Mouse (Mus musculus): ENCODE results near the gene Dcaf4. TPM values are rescaled to one million over a fixed set of nuclear protein-coding genes. Genes with fewer than 3 reads are reported as not detected.

The Dcaf4 gene
- polyA plus RNA-seq, 1 experiment, result 11.7 TPM

GRCm38 (mm10) chr12:83485911-83486670, 34.2 kb upstream of the Dcaf4 start:
- TF ChIP-seq FOSL1 (IDR thresholded peaks at IDR 0.05; ENCODE audit: insufficient read depth, low read length, poor library complexity, severe bottlenecking), result no peak
- TF ChIP-seq MYOG (IDR thresholded peaks at IDR 0.05; ENCODE audit: control insufficient read depth, extremely low read depth, insufficient read length), result no peak
- no peak for TF ChIP-seq MAX (IDR thresholded peaks at IDR 0.05)
- no peak for TF ChIP-seq CEBPB (IDR thresholded peaks at IDR 0.05; ENCODE audit: low read depth)
- no peak for TF ChIP-seq MYOD1 (IDR thresholded peaks at IDR 0.05; ENCODE audit: control insufficient read depth, insufficient read length, low read depth)
- no peak for TF ChIP-seq USF1 (IDR thresholded peaks at IDR 0.05; ENCODE audit: low read depth)
- TF ChIP-seq CTCF (IDR thresholded peaks at IDR 0.05; ENCODE audit: control insufficient read depth, insufficient read depth, insufficient read length), result no peak
- Histone ChIP-seq H3K36me3 (ENCODE audit: control insufficient read depth, insufficient read depth) (no peaks in the 10 kb centered on the region), H3K4me3 (ENCODE audit: insufficient read depth, poor library complexity, severe bottlenecking) (no peak overlapping the region), H3K79me3 (ENCODE audit: low read depth) (no peaks in the 10 kb centered on the region), H3K27me3 (ENCODE audit: control insufficient read depth, insufficient read depth, insufficient read length) (peaks cover 28% of the 10 kb centered on the region), H3K79me2 (ENCODE audit: control insufficient read depth, insufficient read depth) (no peaks in the 10 kb centered on the region), H3ac (ENCODE audit: control insufficient read depth, insufficient read length, low read depth) (no peak overlapping the region)

- TF ChIP-seq CEBPB (IDR thresholded peaks at IDR 0.05; ENCODE audit: low read depth) (no peak), CTCF (IDR thresholded peaks at IDR 0.05; ENCODE audit: control insufficient read depth, insufficient read depth, insufficient read length) (no peak), MAX (IDR thresholded peaks at IDR 0.05) (no peak), MYOD1 (IDR thresholded peaks at IDR 0.05; ENCODE audit: control insufficient read depth, insufficient read length, low read depth) (no peak), USF1 (IDR thresholded peaks at IDR 0.05; ENCODE audit: low read depth) (no peak), FOSL1 (IDR thresholded peaks at IDR 0.05; ENCODE audit: insufficient read depth, low read length, poor library complexity, severe bottlenecking) (no peak), MYOG (IDR thresholded peaks at IDR 0.05; ENCODE audit: control insufficient read depth, extremely low read depth, insufficient read length) (no peak)
- Histone ChIP-seq H3ac (ENCODE audit: control insufficient read depth, insufficient read length, low read depth) (peak overlapping the region; percentile 36), H3K79me2 (ENCODE audit: control insufficient read depth, insufficient read depth) (no peaks in the 10 kb centered on the region), H3K27me3 (ENCODE audit: control insufficient read depth, insufficient read depth, insufficient read length) (peaks cover 28% of the 10 kb centered on the region), H3K4me3 (ENCODE audit: insufficient read depth, poor library complexity, severe bottlenecking) (peak overlapping the region; percentile 41), H3K79me3 (ENCODE audit: low read depth) (no peaks in the 10 kb centered on the region), H3K36me3 (ENCODE audit: control insufficient read depth, insufficient read depth) (no peaks in the 10 kb centered on the region)
Observed at GRCm38 (mm10) chr12:83486671-83487461, 33.4 kb upstream of the Dcaf4 start.

GRCm38 (mm10) chr12:83487476-83487991, 32.7 kb upstream of the Dcaf4 start, which contains the start of gene Dpf3:
Gene Dpf3 (minus strand): TSS chr12:83487716.
- H3K4me3 ChIP-seq (ENCODE audit: insufficient read depth, poor library complexity, severe bottlenecking), result peak within 1 kb of the TSS; percentile 41
- no peaks in the 10 kb centered on the region for H3K36me3 ChIP-seq (ENCODE audit: control insufficient read depth, insufficient read depth)
- peaks cover 28% of the 10 kb centered on the region for H3K27me3 ChIP-seq (ENCODE audit: control insufficient read depth, insufficient read depth, insufficient read length)
- peak within 1 kb of the TSS; percentile 70 for H3ac ChIP-seq (ENCODE audit: control insufficient read depth, insufficient read length, low read depth)
- H3K79me3 ChIP-seq (ENCODE audit: low read depth), result no peaks in the 10 kb centered on the region
- no peaks in the 10 kb centered on the region for H3K79me2 ChIP-seq (ENCODE audit: control insufficient read depth, insufficient read depth)
- no peak for TF ChIP-seq CTCF (IDR thresholded peaks at IDR 0.05; ENCODE audit: control insufficient read depth, insufficient read depth, insufficient read length)
- TF ChIP-seq MAX (IDR thresholded peaks at IDR 0.05), result peak; percentile 23
- TF ChIP-seq USF1 (IDR thresholded peaks at IDR 0.05; ENCODE audit: low read depth), result no peak

- H3K4me3 ChIP-seq (ENCODE audit: insufficient read depth, poor library complexity, severe bottlenecking), result no peak overlapping the region
- H3K27me3 ChIP-seq (ENCODE audit: control insufficient read depth, insufficient read depth, insufficient read length), result peaks cover 28% of the 10 kb centered on the region
- TF ChIP-seq FOSL1 (IDR thresholded peaks at IDR 0.05; ENCODE audit: insufficient read depth, low read length, poor library complexity, severe bottlenecking) (no peak), MYOG (IDR thresholded peaks at IDR 0.05; ENCODE audit: control insufficient read depth, extremely low read depth, insufficient read length) (no peak), MAX (IDR thresholded peaks at IDR 0.05) (no peak), CEBPB (IDR thresholded peaks at IDR 0.05; ENCODE audit: low read depth) (no peak), CTCF (IDR thresholded peaks at IDR 0.05; ENCODE audit: control insufficient read depth, insufficient read depth, insufficient read length) (no peak), USF1 (IDR thresholded peaks at IDR 0.05; ENCODE audit: low read depth) (no peak), MYOD1 (IDR thresholded peaks at IDR 0.05; ENCODE audit: control insufficient read depth, insufficient read length, low read depth) (no peak)
- peak overlapping the region; percentile 70 for H3ac ChIP-seq (ENCODE audit: control insufficient read depth, insufficient read length, low read depth)
- H3K36me3 ChIP-seq (ENCODE audit: control insufficient read depth, insufficient read depth), result no peaks in the 10 kb centered on the region
- no peaks in the 10 kb centered on the region for H3K79me3 ChIP-seq (ENCODE audit: low read depth)
- no peaks in the 10 kb centered on the region for H3K79me2 ChIP-seq (ENCODE audit: control insufficient read depth, insufficient read depth)
Observed at GRCm38 (mm10) chr12:83488211-83488941, 31.9 kb upstream of the Dcaf4 start.

- H3K36me3 ChIP-seq (ENCODE audit: control insufficient read depth, insufficient read depth), result no peaks in the 10 kb centered on the region
- peaks cover 24% of the 10 kb centered on the region for H3K27me3 ChIP-seq (ENCODE audit: control insufficient read depth, insufficient read depth, insufficient read length)
- no peak overlapping the region for H3K4me3 ChIP-seq (ENCODE audit: insufficient read depth, poor library complexity, severe bottlenecking)
- no peak for TF ChIP-seq CEBPB (IDR thresholded peaks at IDR 0.05; ENCODE audit: low read depth)
- no peak for TF ChIP-seq MYOG (IDR thresholded peaks at IDR 0.05; ENCODE audit: control insufficient read depth, extremely low read depth, insufficient read length)
- TF ChIP-seq MAX (IDR thresholded peaks at IDR 0.05), result no peak
- TF ChIP-seq MYOD1 (IDR thresholded peaks at IDR 0.05; ENCODE audit: control insufficient read depth, insufficient read length, low read depth), result no peak
- TF ChIP-seq CTCF (IDR thresholded peaks at IDR 0.05; ENCODE audit: control insufficient read depth, insufficient read depth, insufficient read length), result no peak
- no peak overlapping the region for H3ac ChIP-seq (ENCODE audit: control insufficient read depth, insufficient read length, low read depth)
- H3K79me2 ChIP-seq (ENCODE audit: control insufficient read depth, insufficient read depth), result no peaks in the 10 kb centered on the region
- no peaks in the 10 kb centered on the region for H3K79me3 ChIP-seq (ENCODE audit: low read depth)
Observed at GRCm38 (mm10) chr12:83489748-83490147, 30.5 kb upstream of the Dcaf4 start.
